Mouse (Mus musculus): Measurements from ENCODE around the gene Tctex1d2.

The Tctex1d2 gene

GRCm38 (mm10) chr16:32464908-32465307 lies 45.4 kb downstream of the Tctex1d2 start:
- DNase-seq (ENCODE audit: extremely low read depth, insufficient read length, low spot score): no peak

- DNase-seq (ENCODE audit: extremely low read depth, insufficient read length, low spot score): no peak
Measured at GRCm38 (mm10) chr16:32468488-32468887, 49.0 kb downstream of the Tctex1d2 start.

- DNase-seq (ENCODE audit: extremely low read depth, insufficient read length, low spot score): no peak
Measured at GRCm38 (mm10) chr16:32469404-32470105, 50.1 kb downstream of the Tctex1d2 start.

GRCm38 (mm10) chr16:32472276-32473015 lies 52.9 kb downstream of the Tctex1d2 start:
- DNase-seq (ENCODE audit: extremely low read depth, insufficient read length, low spot score): no peak

GRCm38 (mm10) chr16:32477315-32477714 lies 57.8 kb downstream of the Tctex1d2 start:
- no peak for DNase-seq (ENCODE audit: extremely low read depth, insufficient read length, low spot score)
